Mouse (Mus musculus) liver, embryonic 14.5 days (tissue): Measurements from ENCODE around the gene Rspo4. TPM values are rescaled to one million over a fixed set of nuclear protein-coding genes. Genes with fewer than 3 reads are reported as not detected.

Experiments
- ATAC-seq: fragments of 200-750 bp; cut with Nextera tagmentation; 2 replicates; pipeline ENCODE4 v1.8.0; 2017; ENCODE audit warnings: moderate number of reproducible peaks, mild to moderate bottlenecking, moderate library complexity; ENCODE audit not compliant: insufficient read depth
- DNase-seq, 3 experiments: peaks; one replicate each; pipeline ENCODE4 v3.0.0-alpha.2; 2012 to 2013; ENCODE audit warnings: low read depth in 3 of 3, low spot score in 3 of 3
- H3K27ac ChIP-seq: fragments of 300-500 bp; sonication (generic); 2 replicates; pipeline ENCODE4 v1.5.1; 2014; ENCODE audit warnings: moderate library complexity, mild to moderate bottlenecking, control low read depth, inconsistent platforms
- H3K27me3 ChIP-seq: fragments of 300-500 bp; sonication (generic); 2 replicates; pipeline ENCODE4 v1.6.1; 2014; ENCODE audit warnings: mild to moderate bottlenecking, low read length, moderate library complexity; ENCODE audit not compliant: control insufficient read depth, insufficient read depth
- H3K36me3 ChIP-seq: fragments of 300-500 bp; sonication (generic); replicated peaks from 2 replicates; pipeline ENCODE4 v1.6.1; 2014; ENCODE audit warnings: low read depth; ENCODE audit not compliant: control insufficient read depth, insufficient read depth
- H3K4me1 ChIP-seq, 2 experiments: fragments of 200-500 bp in 1 of 2; fragments of 300-500 bp in 1 of 2; sonication (generic) in 1 of 2; replicated peaks; 2 replicates each; pipeline ENCODE4 v1.6.1; 2012 to 2014; ENCODE audit warnings: antibody characterized with exemption in 1 of 2, inconsistent platforms in 1 of 2, low read length in 1 of 2; ENCODE audit not compliant: control insufficient read depth in 2 of 2, insufficient read depth in 2 of 2
- H3K4me2 ChIP-seq: fragments of 300-500 bp; sonication (generic); 2 replicates; pipeline ENCODE4 v1.6.1; 2014; ENCODE audit warnings: low read depth, mild to moderate bottlenecking, control low read depth, moderate library complexity
- H3K4me3 ChIP-seq, 2 experiments: fragments of 200-500 bp in 1 of 2; fragments of 300-500 bp in 1 of 2; sonication (generic) in 1 of 2; 2 replicates each; pipeline ENCODE4 v1.5.1; 2012 to 2014; ENCODE audit warnings: low read depth in 2 of 2, low read length in 2 of 2, mild to moderate bottlenecking in 2 of 2, control low read depth in 1 of 2, inconsistent platforms in 1 of 2, moderate library complexity in 1 of 2; ENCODE audit not compliant: insufficient read depth in 1 of 2
- H3K9ac ChIP-seq: fragments of 300-500 bp; sonication (generic); replicated peaks from 2 replicates; pipeline ENCODE4 v1.6.1; 2014; ENCODE audit warnings: mild to moderate bottlenecking, control low read depth, moderate library complexity
- H3K9me3 ChIP-seq: fragments of 300-500 bp; sonication (generic); 2 replicates; pipeline ENCODE4 v1.6.1; 2016; ENCODE audit warnings: low read length, mixed read lengths; ENCODE audit not compliant: control insufficient read depth
- CTCF ChIP-seq: IDR thresholded peaks from 2 replicates; pipeline ENCODE4 v1.5.1; 2016; ENCODE audit warnings: antibody characterized with exemption, low read depth, control low read depth
- EP300 ChIP-seq: IDR thresholded peaks from 2 replicates; pipeline ENCODE4 v1.6.1; 2016; ENCODE audit warnings: antibody characterized with exemption, low read depth
- WGBS: fragments of 180-500 bp; shearing (Covaris S2); extraction: QIAGEN DNeasy Blood & Tissue Kit; methylation state at CpG from one replicate; pipeline ENCODE4 v1.1.7; 2014; ENCODE audit not compliant: insufficient replicate concordance; 5-methylcytosine and 5-hydroxymethylcytosine counted together
- polyA plus RNA-seq, 2 experiments: library from polyadenylated mRNA; depleted of rRNA in 1 of 2; stranded (reverse) in 1 of 2; unstranded in 1 of 2; fragments of >200 nt; fragmentation: Nextera tagmentation in 1 of 2; extraction: Ambion mirVana in 1 of 2; gene quantifications; 2 replicates each; pipeline versions ENCODE4 v1.2.1 to v1.2.3; 2012 to 2014

Rspo4 gene
- polyA plus RNA-seq, 2 experiments: not detected

DNA sequence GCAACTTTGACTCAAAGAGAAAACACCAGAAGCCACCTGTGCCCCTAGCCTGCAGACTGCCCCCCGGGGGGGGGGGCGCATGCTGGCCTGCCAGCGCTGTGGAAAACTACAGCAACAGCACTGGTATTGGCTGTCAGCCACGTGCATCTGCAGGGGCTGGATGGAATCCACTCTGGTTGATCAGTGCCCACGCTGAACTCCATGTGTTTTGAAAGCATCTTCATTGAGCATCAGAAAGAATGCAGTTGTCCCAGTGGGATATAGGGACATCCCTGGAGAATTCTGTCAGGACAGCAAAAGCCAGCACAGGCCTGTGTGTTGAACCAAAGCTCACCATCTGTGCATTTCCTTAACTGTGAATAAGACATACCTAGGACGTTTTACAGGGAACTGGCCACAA, 48.3 kb downstream of the Rspo4 start:
- Histone ChIP-seq H3K36me3 (no peaks in the 10 kb centered on the region), H3K4me3 (no peak overlapping the region), H3K4me2 (no peak overlapping the region), H3K27me3 (no peaks in the 10 kb centered on the region), H3K9me3 (no peaks in the 10 kb centered on the region), H3K27ac (no peak overlapping the region), H3K4me1 (no peaks in the 10 kb centered on the region), H3K9ac (no peak overlapping the region)
- 36% methylated on average over 5 of the region's 6 CpGs for WGBS
- no peak for TF ChIP-seq EP300
- no peak for TF ChIP-seq CTCF
- no peak for ATAC-seq
- DNase-seq: no peak

DNA sequence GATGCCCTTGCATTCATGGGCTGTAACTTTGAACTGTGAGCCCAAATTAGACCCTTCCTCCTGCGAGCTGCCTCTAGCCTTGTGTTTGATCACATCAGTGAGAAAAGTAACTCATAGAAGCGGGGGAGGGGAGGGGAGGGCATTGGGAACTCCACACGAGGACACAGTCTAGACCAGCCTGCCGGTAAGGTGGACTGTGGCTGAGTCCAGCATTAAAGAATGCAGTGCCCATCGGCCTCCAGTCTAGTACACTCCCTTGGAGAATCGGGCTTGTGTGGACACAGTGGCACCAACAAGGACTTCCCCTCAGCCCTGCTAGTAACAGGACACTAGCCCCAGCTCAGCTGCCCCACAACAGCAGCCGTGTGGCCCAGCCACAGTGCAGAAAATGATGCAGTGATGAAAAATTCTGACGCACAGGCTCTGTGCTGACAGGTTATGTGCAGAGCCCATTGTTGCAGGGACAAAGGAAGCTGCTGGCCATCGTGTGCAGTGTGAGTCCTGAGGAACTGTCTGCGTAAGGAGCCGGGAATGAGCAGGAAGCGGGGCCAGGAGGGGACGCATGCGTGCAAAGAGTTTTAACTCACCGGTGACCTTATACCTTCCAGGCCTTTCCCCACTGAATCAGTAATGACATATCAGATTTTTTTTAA, 50.5 kb downstream of the Rspo4 start:
- Histone ChIP-seq H3K4me2 (no peak overlapping the region), H3K27me3 (no peaks in the 10 kb centered on the region), H3K27ac (no peak overlapping the region), H3K4me1 (no peaks in the 10 kb centered on the region), H3K4me3 (no peak overlapping the region), H3K9me3 (no peaks in the 10 kb centered on the region), H3K9ac (no peak overlapping the region; the same call in 1 of the 2 replicates), H3K36me3 (no peaks in the 10 kb centered on the region)
- TF ChIP-seq EP300 (no peak), CTCF (no peak)
- 40% methylated on average over 15 of the region's 15 CpGs for WGBS
- no peak for ATAC-seq
- no peak for DNase-seq

DNA sequence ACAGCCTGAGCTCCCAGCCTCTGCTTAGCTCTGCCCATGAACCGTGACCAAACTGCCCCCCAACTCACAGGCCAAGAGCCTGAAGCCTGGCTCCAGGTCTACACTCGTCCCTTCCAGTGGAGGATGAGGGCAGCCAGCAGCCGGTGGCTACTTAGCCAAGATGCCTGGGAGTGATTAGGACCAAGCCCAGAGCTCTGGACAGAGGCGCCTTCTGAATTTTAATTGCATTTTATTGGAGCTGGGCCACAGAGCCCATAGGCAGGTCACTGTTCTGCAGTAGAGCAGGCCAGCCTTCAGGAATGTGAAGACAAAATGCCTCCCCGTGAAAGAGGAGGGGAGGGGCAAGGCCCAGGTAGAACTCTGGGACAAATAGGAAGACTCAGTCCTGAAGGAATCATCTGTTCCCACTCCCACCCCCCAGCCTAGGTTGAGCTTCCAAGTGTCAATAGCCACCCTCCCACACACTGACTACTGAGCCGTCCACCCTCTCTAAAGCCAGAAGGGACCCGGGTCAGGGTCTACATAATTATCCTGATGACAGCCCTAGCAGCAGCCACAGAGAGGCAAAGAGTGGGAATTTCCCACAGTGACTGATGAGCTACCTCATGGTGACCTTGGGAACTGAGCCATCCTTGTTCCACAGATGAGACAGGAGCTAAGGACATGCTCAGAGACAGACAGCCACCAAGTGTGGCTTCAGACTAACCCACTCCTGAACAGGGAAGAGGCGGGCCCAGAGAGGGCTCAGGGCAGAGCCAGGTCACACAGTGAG, 51.7 kb downstream of the Rspo4 start:
- ATAC-seq (no peak), DNase-seq (no peak)
- WGBS: 58% methylated on average over 8 of the region's 8 CpGs
- H3K9me3 ChIP-seq: no peaks in the 10 kb centered on the region
- no peaks in the 10 kb centered on the region for H3K36me3 ChIP-seq
- H3K4me3 ChIP-seq: no peak overlapping the region
- no peak overlapping the region for H3K9ac ChIP-seq
- no peaks in the 10 kb centered on the region for H3K4me1 ChIP-seq
- H3K27ac ChIP-seq: no peak overlapping the region
- TF ChIP-seq EP300: no peak
- TF ChIP-seq CTCF: no peak
- H3K4me2 ChIP-seq: no peak overlapping the region
- no peaks in the 10 kb centered on the region for H3K27me3 ChIP-seq

DNA sequence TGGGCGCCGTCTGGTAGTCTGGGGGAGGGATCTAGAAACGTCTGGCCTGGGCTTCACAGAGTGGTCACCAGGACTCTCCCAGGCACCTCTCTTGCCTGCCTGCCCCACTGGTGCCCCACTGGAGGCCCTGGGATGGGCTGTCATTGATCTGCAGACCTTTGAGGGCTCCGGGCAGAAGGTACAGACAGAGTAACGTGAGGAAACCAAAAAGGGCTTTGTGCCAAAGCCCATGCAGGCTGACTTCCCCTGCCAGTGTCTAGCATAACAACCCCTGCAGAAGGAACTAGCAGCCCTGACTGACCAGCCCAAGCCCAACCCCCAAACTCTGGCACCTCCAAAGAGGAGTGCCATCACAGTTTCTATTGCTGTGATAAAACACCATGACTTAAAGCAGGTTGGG, 53.2 kb downstream of the Rspo4 start:
- H3K27ac ChIP-seq: no peak overlapping the region
- H3K9me3 ChIP-seq: no peaks in the 10 kb centered on the region
- 59% methylated on average over 5 of the region's 5 CpGs for WGBS
- TF ChIP-seq CTCF (no peak), EP300 (no peak)
- no peaks in the 10 kb centered on the region for H3K36me3 ChIP-seq
- DNase-seq (no peak), ATAC-seq (no peak)
- H3K4me1 ChIP-seq: no peaks in the 10 kb centered on the region
- no peak overlapping the region for H3K4me3 ChIP-seq
- no peak overlapping the region for H3K9ac ChIP-seq
- no peak overlapping the region for H3K4me2 ChIP-seq
- no peaks in the 10 kb centered on the region for H3K27me3 ChIP-seq

DNA sequence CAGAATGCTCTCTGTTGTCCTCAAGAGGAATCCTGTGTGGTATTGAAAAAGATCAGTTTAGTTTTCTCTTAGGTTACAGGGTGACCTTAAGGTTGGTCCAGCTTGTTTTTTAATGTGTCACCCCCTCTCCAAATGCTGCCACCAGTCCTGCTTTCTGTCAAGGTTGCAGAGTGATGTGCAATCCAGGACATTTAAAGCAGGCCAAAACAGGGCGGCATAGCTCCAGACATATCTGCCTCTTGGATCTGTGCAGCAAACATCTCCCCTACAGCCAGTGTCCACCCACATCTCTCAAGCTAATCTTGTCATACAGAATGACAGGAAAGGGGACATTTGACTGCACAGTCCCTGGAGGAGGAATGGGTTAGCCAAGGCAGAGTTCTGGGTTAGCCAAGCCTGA, 55.4 kb downstream of the Rspo4 start:
- Histone ChIP-seq H3K27ac (no peak overlapping the region), H3K4me1 (no peaks in the 10 kb centered on the region), H3K4me3 (no peak overlapping the region), H3K9me3 (no peaks in the 10 kb centered on the region), H3K27me3 (no peaks in the 10 kb centered on the region), H3K4me2 (no peak overlapping the region), H3K36me3 (no peaks in the 10 kb centered on the region), H3K9ac (no peak overlapping the region)
- WGBS: 59% methylated on average over 1 of the region's 1 CpGs
- DNase-seq (no peak), ATAC-seq (no peak)
- TF ChIP-seq CTCF (no peak), EP300 (no peak)
